Mouse (Mus musculus): ENCODE data around the gene Elmo3.

- TF ChIP-seq CTCF (IDR thresholded peaks at IDR 0.05; ENCODE audit: low read depth), result no peak
- no peak for TF ChIP-seq EP300 (IDR thresholded peaks at IDR 0.05; ENCODE audit: low read depth)
These were observed 44.9 kb upstream of the Elmo3 start for GRCm38 (mm10) chr8:105260371-105261099.
